Mouse (Mus musculus) 416B (cell line): ENCODE results near the gene Sesn2.
"Not testable (repeated sequence)": the region's sequence is repeated elsewhere in the genome, so short reads cannot be mapped to it uniquely, and the experiment has no call there.

ENCODE experiments used
- DNase-seq: peaks from one replicate; pipeline ENCODE4 v3.0.0; 2011; ENCODE audit warnings: low read depth

Gene Sesn2

DNA sequence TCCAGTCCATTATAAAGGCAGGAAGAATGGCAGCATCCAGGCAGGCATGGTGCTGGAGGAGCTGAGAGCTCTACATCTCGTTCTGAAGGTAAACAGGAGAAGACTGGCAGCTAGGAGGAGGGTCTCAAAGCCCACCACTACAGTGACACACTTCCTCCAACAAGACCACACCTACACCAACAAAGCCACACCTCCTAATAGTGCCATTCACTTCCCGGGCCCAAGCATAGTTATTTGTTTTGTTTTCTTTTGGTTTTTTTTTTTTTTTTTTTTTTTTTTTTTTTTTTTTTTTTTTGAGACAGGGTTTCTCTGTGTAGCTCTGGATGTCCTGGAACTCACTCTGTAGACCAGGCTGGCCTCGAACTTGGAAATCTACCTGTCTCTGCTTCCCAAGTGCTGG lies 28.2 kb downstream of the Sesn2 start:
- not testable (repeated sequence) for DNase-seq

DNA sequence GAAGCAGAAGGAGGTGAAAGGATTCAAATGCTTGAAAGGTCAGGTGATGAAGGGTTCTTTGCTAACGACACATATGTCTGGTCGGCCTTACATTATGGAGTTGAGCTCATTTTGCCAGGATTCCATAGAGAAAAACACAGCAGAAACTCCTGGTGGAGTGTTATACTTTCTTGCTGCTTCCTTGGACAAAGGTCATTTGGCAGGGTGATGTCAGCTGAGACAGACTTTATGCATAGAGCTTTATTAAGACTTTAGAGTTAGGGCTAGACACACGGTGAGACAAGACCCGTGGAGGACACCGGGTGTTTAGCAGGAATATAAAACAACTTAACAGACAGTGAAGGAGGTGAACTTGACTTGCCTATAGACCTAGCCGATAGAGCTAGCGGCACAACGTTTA lies 32.5 kb downstream of the Sesn2 start:
- no peak for DNase-seq

DNA sequence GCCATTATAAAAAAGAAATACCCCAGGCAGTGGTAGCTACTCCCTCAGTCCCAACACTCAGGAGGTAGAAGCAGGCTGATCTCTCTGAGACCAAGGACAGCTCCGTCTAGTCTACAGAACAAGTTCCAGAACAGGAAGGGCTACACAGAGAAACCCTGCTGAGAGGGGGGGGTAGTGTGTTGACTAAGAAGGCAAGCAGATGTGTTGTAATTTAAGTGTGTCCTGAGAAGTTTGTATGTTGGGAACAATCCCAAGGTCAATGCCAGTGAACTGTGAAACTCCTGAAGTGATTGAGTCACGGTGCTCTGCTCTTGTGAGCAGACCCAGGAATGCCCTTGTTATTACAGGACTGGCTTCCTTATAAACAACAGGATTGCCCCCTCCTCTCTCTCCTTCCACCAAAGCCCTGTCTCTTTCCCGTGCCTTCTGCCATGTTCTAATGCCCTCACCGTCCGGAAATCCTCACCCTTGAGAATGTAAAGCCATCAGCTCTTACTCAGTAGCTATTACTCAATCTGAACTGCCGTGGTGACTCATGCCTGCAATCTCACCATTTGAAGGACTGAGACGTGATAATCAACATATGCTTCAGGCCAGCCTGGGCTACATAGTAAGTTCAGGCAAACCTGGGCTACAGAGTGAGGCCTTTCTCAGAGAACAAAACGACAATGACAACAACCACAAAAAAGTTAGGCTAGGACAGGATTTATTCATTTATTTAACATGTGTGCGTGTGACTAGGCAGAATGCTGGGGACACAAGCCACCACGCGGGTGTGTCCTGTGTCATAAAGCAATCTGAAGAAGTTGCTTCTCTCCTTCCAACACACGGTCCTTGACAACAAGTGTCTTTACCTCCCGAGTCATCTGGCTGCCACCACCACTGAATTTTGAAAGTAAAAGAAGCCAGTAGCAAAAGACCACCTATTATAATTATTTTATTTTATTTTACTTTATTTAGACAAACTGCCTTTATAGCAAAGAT lies 34.1 kb downstream of the Sesn2 start:
- DNase-seq = peak; percentile 94

DNA sequence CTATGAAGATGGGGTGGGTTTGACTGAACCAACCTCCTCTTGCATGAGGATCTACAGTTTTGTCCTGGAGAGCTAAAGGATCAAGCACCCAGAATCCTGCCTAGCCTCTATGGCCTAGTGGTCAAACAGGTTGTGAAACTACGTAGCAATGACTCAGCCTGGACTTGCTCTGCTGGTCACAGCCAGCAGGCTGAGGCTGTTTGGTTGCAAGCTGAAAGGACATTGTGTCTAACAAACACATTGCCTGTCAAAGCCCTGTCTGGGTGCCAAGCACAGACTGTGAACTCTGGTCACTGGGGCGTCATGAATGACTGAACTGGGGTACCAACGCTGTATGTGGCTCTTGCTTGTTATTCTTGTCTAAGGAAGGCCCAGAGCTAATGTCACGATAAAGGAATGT lies 35.7 kb downstream of the Sesn2 start:
- DNase-seq = peak; percentile 78

DNA sequence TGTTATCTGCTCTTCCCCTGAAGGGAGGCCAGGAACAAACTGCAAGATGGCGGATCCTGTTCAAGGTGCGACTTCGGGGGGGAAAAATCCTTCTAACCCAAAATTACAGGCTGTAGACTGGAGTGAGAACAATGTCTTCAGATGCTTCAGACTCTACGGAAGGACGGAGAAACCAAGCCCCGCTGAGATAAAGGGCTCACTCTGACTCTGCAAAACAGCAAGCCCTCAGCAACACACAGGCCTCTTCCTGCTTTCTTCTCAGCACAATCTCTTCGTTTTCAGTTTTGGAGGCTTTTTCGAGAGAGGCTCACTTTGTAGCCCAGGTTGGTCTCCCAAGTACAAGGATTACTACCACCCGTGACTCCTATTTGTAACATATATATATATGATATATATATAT lies 36.9 kb downstream of the Sesn2 start:
- no peak for DNase-seq

DNA sequence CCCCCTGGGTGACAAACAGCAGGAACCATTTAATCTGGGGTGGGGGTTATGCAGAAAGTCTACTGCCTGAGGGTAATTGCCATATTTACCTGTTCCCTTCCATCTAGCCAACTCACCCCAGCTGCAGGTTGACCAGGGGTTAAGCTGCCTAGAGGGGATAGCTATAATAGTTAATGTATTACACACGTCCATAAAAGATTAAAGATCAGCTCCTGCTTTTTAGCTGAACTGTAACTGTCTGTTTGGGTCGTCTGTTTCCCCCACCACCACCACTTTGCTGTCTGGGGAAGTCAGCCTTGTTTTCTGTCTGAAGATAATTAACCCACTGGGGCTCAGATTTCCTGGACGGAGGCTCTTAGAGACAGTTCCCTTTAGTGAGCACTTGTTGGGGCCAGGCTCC lies 40.4 kb downstream of the Sesn2 start:
- DNase-seq = no peak

DNA sequence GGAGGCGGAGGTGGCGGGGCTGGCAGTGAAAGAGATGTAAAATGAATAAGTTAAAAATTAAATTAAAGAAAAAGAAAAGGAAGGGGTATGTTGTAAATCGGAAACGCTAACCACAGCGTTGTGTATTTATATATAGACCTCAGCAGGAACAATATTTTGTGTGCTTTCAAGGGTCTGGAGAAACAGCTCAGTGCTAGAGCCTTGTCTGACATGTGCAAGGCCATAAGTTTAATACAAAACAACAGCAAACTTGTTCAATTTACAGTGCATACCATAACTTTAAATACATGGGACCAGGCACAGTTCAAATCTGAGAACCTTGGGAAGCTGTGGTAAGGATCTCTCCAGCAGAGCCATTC lies 46.1 kb downstream of the Sesn2 start:
- DNase-seq = no peak

DNA sequence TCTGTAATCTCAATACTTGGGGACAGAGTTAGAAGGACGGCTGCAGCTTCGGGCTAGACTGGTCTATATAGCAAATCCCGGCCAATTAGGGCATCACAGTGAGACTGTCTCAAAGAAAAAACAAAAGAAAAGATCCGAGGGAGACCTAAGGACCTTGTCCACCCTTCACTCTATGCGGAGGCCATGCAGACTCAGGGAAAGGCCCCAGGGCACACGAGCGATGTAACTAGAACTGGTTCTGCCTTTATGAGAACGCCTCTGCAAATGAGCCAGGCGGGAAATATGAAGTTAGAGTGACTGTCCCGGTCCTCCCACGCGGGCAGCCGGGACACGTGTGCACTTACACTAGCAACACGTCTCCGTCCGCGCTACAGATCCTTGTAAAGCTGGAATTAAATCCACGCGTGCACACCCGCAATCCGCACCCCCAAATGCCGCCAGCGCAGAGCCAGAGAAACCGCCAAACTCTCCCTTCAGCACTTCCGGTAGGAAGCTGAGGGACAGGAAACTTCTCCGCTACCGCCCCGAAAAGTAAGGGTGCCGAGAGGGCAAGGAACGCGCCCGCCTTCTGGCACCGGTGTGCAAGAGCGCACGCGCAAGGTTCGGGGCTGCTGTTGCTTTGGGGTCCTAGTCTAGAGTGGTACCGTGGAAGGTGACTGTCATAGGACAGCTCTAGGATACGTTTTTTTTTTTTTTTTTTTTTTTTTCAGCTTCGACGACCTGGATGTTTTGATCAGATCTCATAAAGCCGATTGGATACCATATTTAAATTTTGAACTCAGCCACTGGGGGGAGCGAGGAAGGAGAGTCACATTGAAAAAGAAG lies 46.7 kb downstream of the Sesn2 start, which contains the start of gene Med18:
TSS of gene Med18 (minus strand) at position 492 of the 825 bp plus-strand sequence.
- peak; percentile 98 for DNase-seq

DNA sequence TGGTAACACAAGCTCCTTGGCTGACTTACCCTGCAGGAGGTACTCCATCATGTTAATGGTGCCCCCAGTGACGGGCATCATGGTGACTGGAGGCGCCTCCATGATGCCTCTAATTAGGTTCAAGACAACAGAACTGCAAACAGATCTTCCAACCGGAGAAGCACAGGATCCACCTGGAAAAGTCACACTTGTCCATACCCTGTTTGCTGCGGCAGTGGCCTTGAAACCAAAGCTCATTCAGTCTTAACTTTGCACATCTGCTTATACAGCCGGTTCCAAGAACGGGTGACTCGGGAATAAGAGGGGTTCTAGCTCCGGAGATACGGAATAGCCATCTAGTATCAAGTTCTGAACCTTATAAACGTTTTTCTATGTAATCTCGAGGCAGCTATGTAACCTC lies 47.5 kb downstream of the Sesn2 start:
- peak; percentile 45 for DNase-seq

DNA sequence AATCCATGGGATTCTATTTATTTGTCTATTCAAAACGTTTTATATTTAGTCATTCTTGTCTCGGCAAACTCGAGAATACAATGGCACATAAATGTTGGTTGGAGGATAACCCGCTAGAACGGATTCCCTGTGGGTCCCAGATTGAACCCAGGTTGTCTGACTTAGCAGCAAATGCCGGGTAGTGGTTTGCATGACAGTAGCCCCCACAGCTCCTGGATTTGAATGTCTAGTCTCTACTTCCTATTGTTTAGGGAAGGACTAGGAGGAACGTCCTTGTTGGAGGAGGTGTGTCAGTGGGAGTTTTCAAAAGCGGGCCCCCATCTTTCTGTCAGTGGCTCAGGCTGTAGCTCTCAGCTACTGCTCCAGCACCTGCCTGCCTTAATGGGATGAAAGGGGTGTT lies 50.1 kb downstream of the Sesn2 start:
- no peak for DNase-seq

DNA sequence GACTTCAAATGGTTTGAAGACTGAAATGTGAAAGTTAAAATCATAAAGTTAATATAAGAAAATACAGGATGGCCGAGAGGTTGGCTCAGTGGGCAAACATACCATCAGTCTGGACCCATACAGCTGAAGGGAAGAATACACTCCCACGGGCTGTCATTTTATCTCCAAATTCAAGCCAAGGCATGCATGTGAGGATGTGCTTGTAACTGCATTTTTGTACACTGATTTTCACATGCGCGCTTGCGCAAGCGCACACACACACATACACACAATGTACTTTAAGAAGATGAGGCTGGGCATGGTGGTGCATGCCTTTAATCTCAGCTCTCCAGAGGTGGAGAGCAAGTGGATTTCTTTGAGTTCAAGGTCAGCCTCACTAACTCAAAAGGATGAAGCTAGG lies 54.7 kb downstream of the Sesn2 start:
- no peak for DNase-seq

DNA sequence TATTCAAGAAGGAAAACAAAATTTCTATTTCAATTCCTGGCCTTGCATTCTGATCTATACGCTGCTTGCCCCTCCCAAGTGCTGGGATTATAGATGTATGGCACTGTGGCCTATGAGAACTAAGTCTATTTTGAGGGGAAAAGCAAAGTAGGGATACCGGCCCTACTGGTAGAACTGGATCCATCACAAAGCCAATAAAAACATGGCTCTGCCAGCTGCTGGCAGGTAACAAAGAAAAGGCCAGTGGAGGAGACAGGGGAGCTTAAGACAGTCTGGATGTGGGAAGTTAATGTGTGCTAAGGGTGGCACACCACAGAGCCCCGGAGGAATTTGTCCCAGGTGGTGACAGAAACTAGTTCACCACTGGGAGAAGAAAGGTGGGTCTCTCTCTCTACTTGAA lies 55.2 kb downstream of the Sesn2 start:
- no peak for DNase-seq

DNA sequence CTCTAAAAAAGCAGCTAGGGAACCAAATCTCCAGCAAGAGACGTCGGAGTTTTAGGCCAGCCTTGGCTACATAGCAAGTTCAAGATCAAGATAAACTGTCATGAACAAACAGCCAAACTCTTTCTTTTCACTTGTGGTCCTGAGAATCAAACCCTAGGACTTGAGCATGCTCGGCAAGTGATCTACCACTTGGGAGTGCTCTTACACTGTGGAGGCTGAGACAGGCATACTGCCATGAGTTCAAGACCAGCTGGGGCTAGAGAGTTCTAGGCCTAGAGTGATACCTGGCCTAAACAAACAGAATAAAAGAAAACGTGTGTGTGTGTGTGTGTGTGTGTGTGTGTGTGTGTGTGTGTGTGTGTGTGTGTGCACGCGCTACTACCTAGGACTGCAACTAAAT lies 56.1 kb downstream of the Sesn2 start:
- peak; percentile 53 for DNase-seq

DNA sequence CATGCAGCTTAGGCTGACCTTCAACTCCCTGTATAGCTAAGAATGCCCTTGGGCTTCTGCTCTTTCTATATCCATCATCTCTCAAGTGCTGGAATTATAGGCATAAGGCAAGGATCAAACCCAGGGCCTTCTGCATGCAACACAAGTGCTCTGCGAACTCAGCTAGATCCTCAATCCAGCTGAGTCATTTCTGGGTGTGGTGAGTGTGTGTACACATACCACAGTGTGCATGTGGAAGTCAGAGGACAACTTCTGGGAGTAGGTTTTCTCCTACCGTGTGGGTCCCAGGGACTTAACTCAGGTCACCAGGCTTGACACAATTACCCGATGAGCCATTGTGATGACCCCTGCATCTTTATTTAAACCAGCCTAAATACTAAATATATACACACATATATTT lies 60.5 kb downstream of the Sesn2 start:
- DNase-seq = peak; percentile 71

DNA sequence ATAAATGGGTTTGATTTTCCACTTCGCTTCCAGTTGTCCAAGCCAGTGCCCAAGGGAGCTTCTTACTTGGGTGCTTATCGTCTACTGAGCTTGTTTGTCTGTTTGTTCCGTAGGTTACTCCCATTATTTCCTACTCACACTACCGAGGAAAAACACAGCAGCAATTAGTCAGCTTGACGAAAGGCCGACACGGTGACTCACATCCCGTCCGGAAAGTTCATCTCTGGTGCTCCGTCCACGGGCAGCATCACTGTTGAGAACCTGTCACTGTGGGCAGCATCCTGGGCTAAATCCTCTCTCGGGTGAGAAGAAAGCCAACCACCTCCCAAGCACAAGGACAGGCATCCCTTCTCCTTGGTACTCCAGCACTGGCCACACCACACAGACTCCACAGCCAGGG lies 64.2 kb downstream of the Sesn2 start:
- peak; percentile 89 for DNase-seq

DNA sequence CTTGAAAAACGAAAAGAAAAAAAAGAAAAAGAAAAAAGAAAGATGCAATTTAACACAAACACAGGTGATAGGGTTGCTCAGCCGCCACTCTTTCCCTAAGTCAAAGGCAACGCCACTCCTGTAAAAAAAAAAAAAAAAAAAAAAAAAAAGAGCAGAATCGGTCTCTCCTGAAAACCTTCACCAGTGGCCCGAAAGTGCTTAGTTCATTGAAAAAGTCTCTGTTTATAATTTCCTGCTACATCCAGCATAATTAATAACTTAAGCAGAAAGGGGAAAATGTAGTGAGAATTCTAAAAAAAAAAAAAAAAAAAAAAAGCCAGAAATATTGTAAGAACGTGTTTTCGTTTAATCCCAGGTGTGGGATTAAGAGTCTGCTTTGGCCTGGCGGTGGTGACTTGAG lies 65.8 kb downstream of the Sesn2 start:
- DNase-seq = no peak
